Mouse (Mus musculus): ENCODE results near the gene Top2b. TPM values are rescaled to one million over a fixed set of nuclear protein-coding genes. Genes with fewer than 3 reads are reported as not detected.

The Top2b gene
- polyA plus RNA-seq, 1 experiment from 2014 or later, result 124 TPM

DNA sequence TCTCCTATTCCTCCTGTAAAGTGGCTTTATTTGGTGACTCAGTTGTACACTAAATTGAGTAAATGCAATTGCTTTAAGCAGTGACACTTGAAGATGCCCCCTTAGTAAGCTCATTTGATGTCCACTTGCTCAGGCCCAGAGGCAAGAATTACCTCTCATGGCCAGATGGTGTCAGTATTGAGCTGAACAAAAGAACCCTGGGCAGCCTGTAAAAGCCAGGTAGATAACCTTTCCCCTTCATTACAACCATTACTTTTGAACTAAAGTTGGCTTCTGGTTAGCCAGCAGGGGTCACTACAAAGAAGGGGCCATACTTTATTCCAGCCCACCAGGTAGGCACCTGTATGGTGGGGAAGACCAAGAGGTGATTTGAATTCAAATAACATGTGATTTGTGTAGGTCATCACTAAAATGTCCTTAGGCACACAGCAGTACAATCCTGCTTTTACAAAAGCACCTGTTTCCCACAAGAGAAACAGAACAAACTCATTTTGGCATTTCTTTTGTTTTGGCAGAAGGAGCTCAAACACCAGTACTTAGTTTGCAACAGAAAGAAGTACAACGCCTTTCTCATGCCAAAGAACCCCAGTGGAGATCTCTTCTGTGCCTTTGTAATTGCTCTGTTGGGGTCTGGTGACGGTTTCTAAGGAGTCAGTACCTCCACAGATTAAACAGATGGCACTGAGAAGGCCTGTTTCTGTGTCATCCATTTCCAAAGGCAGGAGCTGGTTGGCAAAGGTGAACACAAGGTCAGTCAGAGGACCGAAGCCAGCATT lies 69.6 kb downstream of the Top2b start:
- H3K27ac ChIP-seq (ENCODE audit: low read depth, low read length), result no peak overlapping the region
- H3K9ac ChIP-seq (replicated peaks; ENCODE audit: low read depth, low read length), result no peak overlapping the region
- H3K4me2 ChIP-seq (ENCODE audit: low read depth, low read length), result no peak overlapping the region
- H3K27me3 ChIP-seq (ENCODE audit: control insufficient read depth, insufficient read depth, low read length), result no peaks in the 10 kb centered on the region
- ATAC-seq (ENCODE audit: low read depth), result peak; percentile 62; the same call in 1 of the 2 replicates
- H3K36me3 ChIP-seq (ENCODE audit: control insufficient read depth, insufficient read depth, low read length), result peaks cover 23% of the 10 kb centered on the region
- WGBS, result 36% methylated on average over 3 of the region's 3 CpGs
- H3K4me3 ChIP-seq (ENCODE audit: low read depth, low read length), result no peak overlapping the region
- no peaks in the 10 kb centered on the region for H3K9me3 ChIP-seq (ENCODE audit: control insufficient read depth, low read length)
- H3K4me1 ChIP-seq (ENCODE audit: control insufficient read depth, insufficient read depth, low read length), result no peaks in the 10 kb centered on the region

DNA sequence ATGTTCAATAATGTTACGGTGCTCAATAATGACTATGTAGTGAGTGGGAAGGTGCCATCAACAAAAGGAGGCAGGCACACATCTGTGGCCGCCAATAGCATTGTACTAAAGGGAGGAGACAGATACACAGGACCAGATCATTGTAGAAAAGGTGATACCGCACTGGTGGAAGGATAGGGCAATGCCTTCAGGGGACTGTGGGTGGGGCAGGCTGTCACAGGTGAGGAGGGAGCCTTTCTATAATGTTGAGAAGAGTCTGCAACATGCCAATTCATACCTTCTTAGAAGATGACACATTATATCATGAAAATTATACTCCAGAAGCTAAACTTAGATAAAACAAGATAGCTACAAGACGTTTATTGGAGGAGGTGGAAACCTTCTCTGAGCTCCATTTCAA lies 72.4 kb downstream of the Top2b start:
- H3K9ac ChIP-seq (replicated peaks; ENCODE audit: low read depth, low read length), result no peak overlapping the region
- H3K4me1 ChIP-seq (ENCODE audit: control insufficient read depth, insufficient read depth, low read length), result no peaks in the 10 kb centered on the region; the same call in 1 of the 2 replicates
- H3K4me3 ChIP-seq (ENCODE audit: low read depth, low read length), result no peak overlapping the region
- peaks cover 7% of the 10 kb centered on the region; the same call in 1 of the 2 replicates for H3K36me3 ChIP-seq (ENCODE audit: control insufficient read depth, insufficient read depth, low read length)
- WGBS, result 91% methylated on average over 4 of the region's 4 CpGs
- no peak overlapping the region for H3K27ac ChIP-seq (ENCODE audit: low read depth, low read length)
- H3K27me3 ChIP-seq (ENCODE audit: control insufficient read depth, insufficient read depth, low read length), result no peaks in the 10 kb centered on the region
- H3K4me2 ChIP-seq (ENCODE audit: low read depth, low read length), result no peak overlapping the region
- no peaks in the 10 kb centered on the region for H3K9me3 ChIP-seq (ENCODE audit: control insufficient read depth, low read length)
- no peak for ATAC-seq (ENCODE audit: low read depth)

DNA sequence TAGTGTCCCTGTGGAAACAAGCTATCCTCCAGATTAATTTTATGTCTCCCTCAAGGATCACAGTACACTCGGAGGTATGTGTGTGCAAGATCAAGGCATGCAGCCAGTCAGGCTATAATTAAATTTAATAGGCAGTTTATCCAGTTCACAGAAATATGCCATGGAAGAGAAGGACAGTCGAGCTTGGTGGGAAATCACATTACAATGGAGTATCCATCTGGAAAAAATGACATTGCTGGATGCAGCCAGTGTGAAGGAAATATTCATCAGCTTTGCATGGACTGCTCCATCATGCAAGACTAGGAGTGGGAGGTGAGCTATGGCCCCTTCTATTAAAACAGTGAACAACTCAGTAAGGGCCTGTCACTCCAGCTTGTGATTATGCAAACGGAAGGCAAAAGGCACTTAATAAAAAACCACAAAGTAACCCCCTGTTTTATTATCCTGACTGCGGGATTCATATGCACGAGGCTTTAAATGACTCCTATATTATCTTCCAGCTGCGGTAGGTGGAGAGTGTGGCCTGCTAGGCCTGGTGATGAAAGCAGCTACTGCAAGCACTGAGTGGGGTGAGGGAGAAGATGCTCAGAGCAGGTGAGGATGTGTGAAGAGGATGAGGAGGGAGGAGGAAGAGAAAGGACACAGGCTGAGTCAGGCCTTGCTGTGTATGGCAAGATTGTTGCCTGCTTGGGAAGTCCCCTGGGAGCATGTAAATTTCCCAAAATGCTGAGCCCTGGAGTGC lies 74.6 kb downstream of the Top2b start:
- peak; percentile 63 for ATAC-seq (ENCODE audit: low read depth)
- Histone ChIP-seq H3K27ac (ENCODE audit: low read depth, low read length) (0 out of 2 replicates have a peak overlapping the region, but pooled peaks have one; percentile 35), H3K9me3 (ENCODE audit: control insufficient read depth, low read length) (no peaks in the 10 kb centered on the region), H3K4me3 (ENCODE audit: low read depth, low read length) (no peak overlapping the region), H3K27me3 (ENCODE audit: control insufficient read depth, insufficient read depth, low read length) (no peaks in the 10 kb centered on the region), H3K36me3 (ENCODE audit: control insufficient read depth, insufficient read depth, low read length) (no peaks in the 10 kb centered on the region), H3K4me2 (ENCODE audit: low read depth, low read length) (no peak overlapping the region), H3K4me1 (ENCODE audit: control insufficient read depth, insufficient read depth, low read length) (no peaks in the 10 kb centered on the region; the same call in 1 of the 2 replicates), H3K9ac (replicated peaks; ENCODE audit: low read depth, low read length) (no peak overlapping the region)
- WGBS, result 30% methylated on average over 6 of the region's 6 CpGs

DNA sequence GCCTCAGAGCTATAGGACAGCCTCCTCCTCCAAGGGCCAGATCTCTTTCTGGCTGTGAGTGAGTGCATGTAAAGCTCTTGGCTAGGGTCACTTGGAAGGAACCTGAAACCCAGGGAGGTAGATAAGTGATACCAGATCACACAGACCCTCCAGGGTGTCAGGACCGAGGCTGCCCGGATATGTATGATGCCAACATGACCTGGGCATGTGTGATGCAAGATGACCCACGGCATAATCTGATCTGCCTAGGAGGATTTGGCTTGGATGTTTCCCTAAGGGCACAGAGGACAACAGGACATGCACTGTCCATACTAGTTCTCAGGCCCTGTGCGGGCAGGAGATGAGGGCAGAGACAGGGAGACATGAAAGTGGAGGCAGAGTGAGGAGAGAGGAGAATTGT lies 79.9 kb downstream of the Top2b start:
- Histone ChIP-seq H3K27ac (ENCODE audit: low read depth, low read length) (no peak overlapping the region), H3K9ac (replicated peaks; ENCODE audit: low read depth, low read length) (no peak overlapping the region), H3K36me3 (ENCODE audit: control insufficient read depth, insufficient read depth, low read length) (no peaks in the 10 kb centered on the region), H3K9me3 (ENCODE audit: control insufficient read depth, low read length) (no peaks in the 10 kb centered on the region), H3K4me1 (ENCODE audit: control insufficient read depth, insufficient read depth, low read length) (no peaks in the 10 kb centered on the region; the same call in 1 of the 2 replicates), H3K27me3 (ENCODE audit: control insufficient read depth, insufficient read depth, low read length) (no peaks in the 10 kb centered on the region), H3K4me3 (ENCODE audit: low read depth, low read length) (no peak overlapping the region), H3K4me2 (ENCODE audit: low read depth, low read length) (no peak overlapping the region)
- 89% methylated on average over 4 of the region's 4 CpGs for WGBS
- ATAC-seq (ENCODE audit: low read depth), result no peak

DNA sequence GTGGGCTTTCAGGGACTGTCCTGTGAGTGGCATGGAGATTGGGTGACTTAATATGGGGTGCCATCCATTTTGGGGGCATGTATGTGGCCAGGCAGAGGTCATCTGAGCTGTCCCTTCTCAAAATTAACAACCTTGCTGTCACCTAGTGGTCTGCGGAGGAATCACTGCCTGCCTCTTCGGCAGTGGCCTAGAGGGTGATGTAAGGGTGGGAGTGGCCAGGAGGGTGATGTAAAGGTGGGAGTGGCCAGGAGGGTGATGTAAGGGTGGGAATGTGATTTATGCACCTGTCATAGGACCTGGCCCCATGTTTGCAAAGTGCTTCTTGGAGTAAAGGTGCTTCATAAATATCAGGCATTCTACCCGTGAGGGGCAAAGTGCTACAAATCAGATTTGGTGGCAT lies 82.6 kb downstream of the Top2b start:
- Histone ChIP-seq H3K36me3 (ENCODE audit: control insufficient read depth, insufficient read depth, low read length) (no peaks in the 10 kb centered on the region), H3K27ac (ENCODE audit: low read depth, low read length) (no peak overlapping the region), H3K9ac (replicated peaks; ENCODE audit: low read depth, low read length) (no peak overlapping the region), H3K4me1 (ENCODE audit: control insufficient read depth, insufficient read depth, low read length) (no peaks in the 10 kb centered on the region), H3K27me3 (ENCODE audit: control insufficient read depth, insufficient read depth, low read length) (no peaks in the 10 kb centered on the region), H3K9me3 (ENCODE audit: control insufficient read depth, low read length) (no peaks in the 10 kb centered on the region), H3K4me3 (ENCODE audit: low read depth, low read length) (no peak overlapping the region), H3K4me2 (ENCODE audit: low read depth, low read length) (no peak overlapping the region)
- peak; percentile 82 for ATAC-seq (ENCODE audit: low read depth)
- WGBS, result 29% methylated on average over 3 of the region's 3 CpGs

DNA sequence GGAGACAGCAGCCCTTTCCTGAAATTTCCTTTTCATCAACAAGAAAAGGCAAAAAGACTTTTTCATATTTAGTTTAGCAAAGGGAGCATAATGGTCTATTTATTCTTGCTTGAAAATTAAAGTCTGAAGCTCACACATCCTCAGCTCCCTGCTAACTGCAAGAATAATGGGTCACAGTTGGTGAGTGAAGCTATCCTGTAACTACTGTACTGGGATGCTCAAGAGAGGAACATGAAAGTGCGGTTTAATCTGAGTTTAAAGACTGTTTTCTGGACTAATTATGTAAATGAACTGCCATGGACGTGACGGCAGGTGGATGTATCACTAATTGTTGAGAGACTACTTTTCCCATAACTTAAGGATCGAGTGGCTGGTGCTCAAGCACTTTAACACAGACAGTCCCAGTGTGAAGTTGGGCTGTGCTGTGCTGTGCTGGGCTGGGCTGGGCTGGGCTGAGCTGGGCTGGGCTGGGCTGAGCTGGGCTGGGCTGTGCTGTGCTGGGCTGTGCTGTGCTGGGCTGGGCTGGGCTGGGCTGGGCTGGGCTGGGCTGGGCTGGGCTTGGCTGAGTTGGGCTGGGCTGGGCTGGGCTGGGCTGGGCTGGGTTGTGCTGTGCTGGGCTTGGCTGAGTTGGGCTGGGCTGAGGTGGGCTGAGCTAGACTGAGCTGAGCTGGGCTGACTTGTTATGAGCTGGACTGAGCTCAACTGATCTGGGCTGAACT lies 83.4 kb downstream of the Top2b start:
- no peak overlapping the region for H3K4me2 ChIP-seq (ENCODE audit: low read depth, low read length)
- 34% methylated on average over 4 of the region's 4 CpGs for WGBS
- no peaks in the 10 kb centered on the region for H3K4me1 ChIP-seq (ENCODE audit: control insufficient read depth, insufficient read depth, low read length)
- H3K9me3 ChIP-seq (ENCODE audit: control insufficient read depth, low read length), result no peaks in the 10 kb centered on the region
- no peaks in the 10 kb centered on the region for H3K36me3 ChIP-seq (ENCODE audit: control insufficient read depth, insufficient read depth, low read length)
- H3K9ac ChIP-seq (replicated peaks; ENCODE audit: low read depth, low read length), result no peak overlapping the region
- H3K4me3 ChIP-seq (ENCODE audit: low read depth, low read length), result no peak overlapping the region
- peak; percentile 65 for ATAC-seq (ENCODE audit: low read depth)
- no peaks in the 10 kb centered on the region for H3K27me3 ChIP-seq (ENCODE audit: control insufficient read depth, insufficient read depth, low read length)
- no peak overlapping the region for H3K27ac ChIP-seq (ENCODE audit: low read depth, low read length)

DNA sequence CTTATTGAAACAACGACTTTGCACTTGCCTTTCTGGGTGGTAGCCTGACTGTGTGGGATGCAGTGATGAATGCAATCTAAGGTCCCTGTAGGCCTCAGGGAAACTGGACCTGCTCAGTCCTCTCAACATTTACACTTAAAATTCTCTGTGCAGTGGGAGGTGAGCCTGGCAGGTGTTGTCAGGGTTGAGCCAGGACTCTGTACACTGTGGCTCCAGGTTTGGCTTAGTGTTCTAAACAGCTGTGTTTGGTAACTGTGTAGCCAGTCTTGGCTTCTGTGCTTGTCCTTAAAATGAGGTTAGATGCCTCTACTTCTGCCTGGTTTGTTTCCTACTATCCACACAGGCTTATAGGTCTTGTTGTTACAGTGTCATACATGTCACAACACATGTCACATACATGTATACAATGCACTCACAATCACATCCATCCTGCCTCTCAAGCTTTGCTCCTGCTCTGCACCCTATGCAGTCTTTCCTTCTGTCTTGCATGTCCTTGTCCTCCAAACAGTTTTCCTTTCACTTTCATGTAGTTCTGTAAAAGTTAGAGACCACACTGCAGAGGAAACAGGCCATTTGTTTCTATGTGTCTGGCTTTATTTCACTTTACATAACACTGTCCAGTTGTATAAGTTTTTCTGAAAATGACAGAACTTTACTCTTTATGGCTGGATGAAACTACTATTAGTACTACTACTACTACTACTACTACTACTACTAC lies 113.8 kb downstream of the Top2b start:
- WGBS, result 92% methylated on average over 1 of the region's 1 CpGs
- no peak overlapping the region for H3K4me3 ChIP-seq (ENCODE audit: low read depth, low read length)

DNA sequence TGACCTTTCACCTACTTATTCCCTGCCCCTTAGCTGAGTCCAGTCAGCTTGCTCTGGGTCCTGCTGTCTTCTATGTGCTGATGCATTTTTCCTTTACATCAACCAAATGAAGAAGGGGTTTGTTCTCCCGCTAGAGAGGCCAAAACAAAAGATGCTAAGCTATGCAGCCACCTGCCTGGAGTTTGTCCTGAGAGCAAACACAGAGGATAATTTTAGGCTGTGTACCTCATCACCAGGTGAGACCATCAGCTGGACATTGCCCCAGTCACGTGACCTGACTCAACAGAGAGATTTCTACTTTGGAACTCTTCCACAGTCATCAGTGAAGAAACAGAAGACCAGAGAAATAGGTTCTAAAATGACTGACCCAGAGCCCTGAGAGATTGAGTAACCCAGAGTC lies 114.5 kb downstream of the Top2b start:
- no peaks in the 10 kb centered on the region for H3K27me3 ChIP-seq (ENCODE audit: control insufficient read depth, insufficient read depth, low read length)
- no peak overlapping the region for H3K4me2 ChIP-seq (ENCODE audit: low read depth, low read length)
- no peak overlapping the region for H3K9ac ChIP-seq (replicated peaks; ENCODE audit: low read depth, low read length)
- no peak overlapping the region for H3K27ac ChIP-seq (ENCODE audit: low read depth, low read length)
- H3K4me3 ChIP-seq (ENCODE audit: low read depth, low read length), result no peak overlapping the region
- no peak for ATAC-seq (ENCODE audit: low read depth)
- WGBS, result 85% methylated on average over 2 of the region's 2 CpGs
- no peaks in the 10 kb centered on the region for H3K36me3 ChIP-seq (ENCODE audit: control insufficient read depth, insufficient read depth, low read length)
- H3K9me3 ChIP-seq (ENCODE audit: control insufficient read depth, low read length), result no peaks in the 10 kb centered on the region
- H3K4me1 ChIP-seq (ENCODE audit: control insufficient read depth, insufficient read depth, low read length), result no peaks in the 10 kb centered on the region

More for the DNA sequence above, 113.8 kb downstream of the Top2b start:
- H3K4me2 ChIP-seq (ENCODE audit: low read depth, low read length), result no peak overlapping the region
- no peaks in the 10 kb centered on the region for H3K27me3 ChIP-seq (ENCODE audit: control insufficient read depth, insufficient read depth, low read length)
- H3K9me3 ChIP-seq (ENCODE audit: control insufficient read depth, low read length), result no peaks in the 10 kb centered on the region
- H3K36me3 ChIP-seq (ENCODE audit: control insufficient read depth, insufficient read depth, low read length), result no peaks in the 10 kb centered on the region
- no peak overlapping the region for H3K9ac ChIP-seq (replicated peaks; ENCODE audit: low read depth, low read length)
- no peak overlapping the region for H3K27ac ChIP-seq (ENCODE audit: low read depth, low read length)
- ATAC-seq (ENCODE audit: low read depth), result no peak
- H3K4me1 ChIP-seq (ENCODE audit: control insufficient read depth, insufficient read depth, low read length), result no peaks in the 10 kb centered on the region
